Mouse (Mus musculus): ENCODE data around the gene Rnf19b.

Rnf19b gene

GRCm38 (mm10) chr4:129034706-129035660 is 23.1 kb upstream of the Rnf19b start:
- peak; percentile 86 for DNase-seq (ENCODE audit: low spot score)

GRCm38 (mm10) chr4:129035851-129036445 is 22.1 kb upstream of the Rnf19b start:
- DNase-seq (ENCODE audit: low spot score) = no peak

GRCm38 (mm10) chr4:129047721-129048421 is 10.2 kb upstream of the Rnf19b start:
- no peak for DNase-seq (ENCODE audit: low spot score)

GRCm38 (mm10) chr4:129048501-129049305 is 9.4 kb upstream of the Rnf19b start:
- peak; percentile 84 for DNase-seq (ENCODE audit: low spot score)

GRCm38 (mm10) chr4:129049306-129050011 is 8.6 kb upstream of the Rnf19b start:
- DNase-seq (ENCODE audit: low spot score) = no peak

- DNase-seq (ENCODE audit: low spot score) = no peak
Measured at GRCm38 (mm10) chr4:129050365-129050764, 7.7 kb upstream of the Rnf19b start.

- no peak for DNase-seq (ENCODE audit: low spot score)
Measured at GRCm38 (mm10) chr4:129050901-129051417, 7.1 kb upstream of the Rnf19b start.

GRCm38 (mm10) chr4:129051461-129052183 is 6.4 kb upstream of the Rnf19b start:
- DNase-seq (ENCODE audit: low spot score) = no peak

GRCm38 (mm10) chr4:129054757-129055156 is 3.3 kb upstream of the Rnf19b start:
- DNase-seq (ENCODE audit: low spot score) = no peak

GRCm38 (mm10) chr4:129055562-129055961 is 2.5 kb upstream of the Rnf19b start:
- no peak for DNase-seq (ENCODE audit: low spot score)

GRCm38 (mm10) chr4:129057533-129058206 is 401 bp upstream of the Rnf19b start:
- DNase-seq (ENCODE audit: low spot score) = peak; percentile 93

- DNase-seq (ENCODE audit: low spot score) = no peak
Measured at GRCm38 (mm10) chr4:129059125-129059551, 1.1 kb downstream of the Rnf19b start.

GRCm38 (mm10) chr4:129059922-129060321 is 1.9 kb downstream of the Rnf19b start:
- no peak for DNase-seq (ENCODE audit: low spot score)

GRCm38 (mm10) chr4:129061486-129061885 is 3.4 kb downstream of the Rnf19b start:
- no peak for DNase-seq (ENCODE audit: low spot score)

GRCm38 (mm10) chr4:129062281-129063075 is 4.4 kb downstream of the Rnf19b start:
- DNase-seq (ENCODE audit: low spot score) = no peak

- DNase-seq (ENCODE audit: low spot score) = no peak
Measured at GRCm38 (mm10) chr4:129065688-129066236, 7.7 kb downstream of the Rnf19b start.

- DNase-seq (ENCODE audit: low spot score) = no peak
Measured at GRCm38 (mm10) chr4:129067638-129068415, 9.8 kb downstream of the Rnf19b start.

GRCm38 (mm10) chr4:129068848-129069247 is 10.8 kb downstream of the Rnf19b start:
- DNase-seq (ENCODE audit: low spot score) = no peak
